Mouse (Mus musculus) adipocyte (in vitro differentiated cells): Measurements from ENCODE around the gene Tmem160.

Experiments
- DNase-seq: peaks from one replicate; pipeline ENCODE4 v3.0.0-alpha.2; 2016; ENCODE audit warnings: low spot score

The Tmem160 gene

GRCm38 (mm10) chr7:16491759-16492158 is 39.2 kb downstream of the Tmem160 start:
- DNase-seq, result peak; percentile 62

- no peak for DNase-seq
Observed at GRCm38 (mm10) chr7:16492211-16492610, 39.6 kb downstream of the Tmem160 start.

- DNase-seq, result peak; percentile 50
Observed at GRCm38 (mm10) chr7:16493361-16493760, 40.8 kb downstream of the Tmem160 start.

- DNase-seq, result no peak
Observed at GRCm38 (mm10) chr7:16496260-16496659, 43.7 kb downstream of the Tmem160 start.

- no peak for DNase-seq
Observed at GRCm38 (mm10) chr7:16499671-16500104, 47.1 kb downstream of the Tmem160 start.

GRCm38 (mm10) chr7:16501571-16501970 is 49.0 kb downstream of the Tmem160 start:
- no peak for DNase-seq

- DNase-seq, result peak; percentile 58
Observed at GRCm38 (mm10) chr7:16504573-16505225, 52.1 kb downstream of the Tmem160 start.
